Mouse (Mus musculus) liver, embryonic 14.5 days (tissue): ENCODE data around the gene Pecr. TPM values are rescaled to one million over a fixed set of nuclear protein-coding genes. Genes with fewer than 3 reads are reported as not detected.
A peak's percentile ranks its signal among the peaks of the same experiment; 100 is the strongest.

Source experiments
- ATAC-seq: fragments of 200-750 bp; cut with Nextera tagmentation; 2 replicates; pipeline ENCODE4 v1.8.0; 2017; ENCODE audit warnings: moderate number of reproducible peaks, mild to moderate bottlenecking, moderate library complexity; ENCODE audit not compliant: insufficient read depth
- DNase-seq, 3 experiments: peaks; one replicate each; pipeline ENCODE4 v3.0.0-alpha.2; 2012 to 2013; ENCODE audit warnings: low read depth in 3 of 3, low spot score in 3 of 3
- H3K27ac ChIP-seq: fragments of 300-500 bp; sonication (generic); 2 replicates; pipeline ENCODE4 v1.5.1; 2014; ENCODE audit warnings: moderate library complexity, mild to moderate bottlenecking, control low read depth, inconsistent platforms
- H3K27me3 ChIP-seq: fragments of 300-500 bp; sonication (generic); 2 replicates; pipeline ENCODE4 v1.6.1; 2014; ENCODE audit warnings: mild to moderate bottlenecking, low read length, moderate library complexity; ENCODE audit not compliant: control insufficient read depth, insufficient read depth
- H3K36me3 ChIP-seq: fragments of 300-500 bp; sonication (generic); replicated peaks from 2 replicates; pipeline ENCODE4 v1.6.1; 2014; ENCODE audit warnings: low read depth; ENCODE audit not compliant: control insufficient read depth, insufficient read depth
- H3K4me1 ChIP-seq, 2 experiments: fragments of 200-500 bp in 1 of 2; fragments of 300-500 bp in 1 of 2; sonication (generic) in 1 of 2; replicated peaks; 2 replicates each; pipeline ENCODE4 v1.6.1; 2012 to 2014; ENCODE audit warnings: antibody characterized with exemption in 1 of 2, inconsistent platforms in 1 of 2, low read length in 1 of 2; ENCODE audit not compliant: control insufficient read depth in 2 of 2, insufficient read depth in 2 of 2
- H3K4me2 ChIP-seq: fragments of 300-500 bp; sonication (generic); 2 replicates; pipeline ENCODE4 v1.6.1; 2014; ENCODE audit warnings: low read depth, mild to moderate bottlenecking, control low read depth, moderate library complexity
- H3K4me3 ChIP-seq, 2 experiments: fragments of 200-500 bp in 1 of 2; fragments of 300-500 bp in 1 of 2; sonication (generic) in 1 of 2; 2 replicates each; pipeline ENCODE4 v1.5.1; 2012 to 2014; ENCODE audit warnings: low read depth in 2 of 2, low read length in 2 of 2, mild to moderate bottlenecking in 2 of 2, control low read depth in 1 of 2, inconsistent platforms in 1 of 2, moderate library complexity in 1 of 2; ENCODE audit not compliant: insufficient read depth in 1 of 2
- H3K9ac ChIP-seq: fragments of 300-500 bp; sonication (generic); replicated peaks from 2 replicates; pipeline ENCODE4 v1.6.1; 2014; ENCODE audit warnings: mild to moderate bottlenecking, control low read depth, moderate library complexity
- H3K9me3 ChIP-seq: fragments of 300-500 bp; sonication (generic); 2 replicates; pipeline ENCODE4 v1.6.1; 2016; ENCODE audit warnings: low read length, mixed read lengths; ENCODE audit not compliant: control insufficient read depth
- CTCF ChIP-seq: IDR thresholded peaks from 2 replicates; pipeline ENCODE4 v1.5.1; 2016; ENCODE audit warnings: antibody characterized with exemption, low read depth, control low read depth
- EP300 ChIP-seq: IDR thresholded peaks from 2 replicates; pipeline ENCODE4 v1.6.1; 2016; ENCODE audit warnings: antibody characterized with exemption, low read depth
- WGBS: fragments of 180-500 bp; shearing (Covaris S2); extraction: QIAGEN DNeasy Blood & Tissue Kit; methylation state at CpG from one replicate; pipeline ENCODE4 v1.1.7; 2014; ENCODE audit not compliant: insufficient replicate concordance; 5-methylcytosine and 5-hydroxymethylcytosine counted together
- polyA plus RNA-seq, 2 experiments: library from polyadenylated mRNA; depleted of rRNA in 1 of 2; stranded (reverse) in 1 of 2; unstranded in 1 of 2; fragments of >200 nt; fragmentation: Nextera tagmentation in 1 of 2; extraction: Ambion mirVana in 1 of 2; gene quantifications; 2 replicates each; pipeline versions ENCODE4 v1.2.1 to v1.2.3; 2012 to 2014

Pecr gene
- polyA plus RNA-seq, 2 experiments: 23.1 to 40.2 TPM

- ATAC-seq: 0 out of 2 replicates have a peak, but pooled peaks have one; percentile 19
- DNase-seq: no peak
Measured at GRCm38 (mm10) chr1:72215174-72215573, 68.9 kb downstream of the Pecr start.

GRCm38 (mm10) chr1:72214470-72214961 is 69.6 kb downstream of the Pecr start:
- 21% methylated on average over 7 of the region's 7 CpGs for WGBS
- ATAC-seq (no peak), DNase-seq (no peak)

More at GRCm38 (mm10) chr1:72215174-72215573, 68.9 kb downstream of the Pecr start:
- Histone ChIP-seq H3K4me1 (peaks cover 0 to 8% of the 10 kb centered on the region in 2 experiments; a peak in 1 of 4 replicates), H3K4me3 (no peak overlapping the region), H3K9me3 (no peaks in the 10 kb centered on the region), H3K36me3 (no peaks in the 10 kb centered on the region), H3K27ac (no peak overlapping the region), H3K27me3 (peaks cover 23% of the 10 kb centered on the region), H3K4me2 (no peak overlapping the region), H3K9ac (no peak overlapping the region)
- TF ChIP-seq EP300: no peak
- no peak for TF ChIP-seq CTCF
- WGBS: 39% methylated on average over 4 of the region's 4 CpGs

GRCm38 (mm10) chr1:72213954-72214353 is 70.2 kb downstream of the Pecr start:
- Histone ChIP-seq H3K4me1 (peaks cover 0 to 8% of the 10 kb centered on the region in 2 experiments; a peak in 2 of 4 replicates), H3K4me2 (no peak overlapping the region), H3K4me3 (no peak overlapping the region), H3K36me3 (no peaks in the 10 kb centered on the region), H3K27me3 (peaks cover 23% of the 10 kb centered on the region), H3K9me3 (no peaks in the 10 kb centered on the region), H3K9ac (no peak overlapping the region), H3K27ac (no peak overlapping the region)
- TF ChIP-seq CTCF (no peak), EP300 (no peak)
- WGBS: 80% methylated on average over 3 of the region's 3 CpGs
- no peak for ATAC-seq
- no peak for DNase-seq

More at GRCm38 (mm10) chr1:72214470-72214961, 69.6 kb downstream of the Pecr start:
- H3K27ac ChIP-seq: no peak overlapping the region
- H3K36me3 ChIP-seq: no peaks in the 10 kb centered on the region
- no peaks in the 10 kb centered on the region for H3K9me3 ChIP-seq
- peaks cover 23% of the 10 kb centered on the region for H3K27me3 ChIP-seq
- no peak overlapping the region for H3K9ac ChIP-seq
- no peak overlapping the region for H3K4me2 ChIP-seq
- no peak overlapping the region for H3K4me3 ChIP-seq
- TF ChIP-seq CTCF: no peak
- no peak for TF ChIP-seq EP300
- H3K4me1 ChIP-seq: peaks cover 0 to 8% of the 10 kb centered on the region in 2 experiments; a peak in 2 of 4 replicates

- peaks cover 23% of the 10 kb centered on the region for H3K27me3 ChIP-seq
- H3K27ac ChIP-seq: no peak within 1 kb of the TSS
- peak within 1 kb of the TSS; percentile 61 for H3K4me2 ChIP-seq
- H3K9me3 ChIP-seq: no peaks in the 10 kb centered on the region
- TF ChIP-seq CTCF (peak; percentile 44; the same call in 1 of the 2 replicates), EP300 (no peak)
- under 1% methylated on average over 87 of the region's 89 CpGs for WGBS
- no peak for DNase-seq
- peak within 1 kb of the TSS; percentile 13 for H3K9ac ChIP-seq
- H3K36me3 ChIP-seq: no peaks in the 10 kb centered on the region
- peaks cover 0 to 6% of the 10 kb centered on the region in 2 experiments; a peak in 2 of 4 replicates for H3K4me1 ChIP-seq
- H3K4me3 ChIP-seq: peak within 1 kb of the TSS; percentile 35 to 50
- peak; percentile 53; the same call in 1 of the 2 replicates for ATAC-seq
Measured at GRCm38 (mm10) chr1:72211701-72212699, 72.1 kb downstream of the Pecr start, which contains the start of gene Mreg. TSS of gene Mreg (minus strand) at chr1:72212307.
